ENCODE assay signal across 14 mouse cellular contexts in the genomic region with DNA sequence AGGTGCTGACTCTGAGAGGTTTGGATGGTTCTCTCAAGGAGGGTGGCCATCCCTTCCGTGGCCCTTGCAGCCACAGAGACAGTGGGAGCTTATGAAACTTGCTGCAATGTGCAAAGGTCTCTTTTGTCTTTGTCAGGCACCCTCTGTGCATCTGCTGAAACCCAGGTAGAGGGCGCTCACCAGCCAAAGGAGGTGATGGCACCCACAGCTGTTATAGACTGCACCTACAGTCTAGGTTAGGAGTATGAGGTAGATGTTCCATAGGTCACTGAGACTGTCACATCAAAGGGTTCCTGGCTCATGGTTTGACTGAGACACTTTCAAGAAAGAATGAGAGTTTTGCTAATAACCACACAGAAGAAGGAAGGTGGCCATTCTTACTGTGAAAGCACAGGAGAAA. TPM values are rescaled to one million over a fixed set of nuclear protein-coding genes. Genes with fewer than 3 reads are reported as not detected.
DNase-seq lines count a peak whose midpoint lies in the region; ATAC-seq and TF ChIP-seq lines count a peak whose summit lies in the region.
"Had no signal": no experiment of that assay in that cellular context is flagged by ENCODE, and none has a peak within 500 bp of the region (broad histone marks: within the 10 kb centered on the region; RNA-seq: fewer than 3 reads in every experiment).

No protein-coding gene starts in this region.

- TF ChIP-seq RAD21 in MEL (IDR thresholded peaks at IDR 0.05; ENCODE audit: low read depth, low read length), result peak; percentile 23

- ATAC-seq in kidney, embryonic 14.5 days (ENCODE audit: low FRiP score, low TSS enrichment), result no peak
- ATAC-seq: forebrain, embryonic 16.5 days had no signal

- no peak overlapping the region for H3K4me2 ChIP-seq in kidney, embryonic 14.5 days (replicated peaks; ENCODE audit: low read depth, low read length)
- H3K4me2 ChIP-seq: heart, embryonic 15.5 days; liver, embryonic 13.5 days had no signal

- no peaks in the 10 kb centered on the region for H3K36me3 ChIP-seq in kidney, adult 2 months (ENCODE audit: control insufficient read depth, insufficient read depth, low read length)
- no peaks in the 10 kb centered on the region for H3K36me3 ChIP-seq in kidney, embryonic 14.5 days (ENCODE audit: control insufficient read depth, insufficient read depth, low read length)
- H3K36me3 ChIP-seq in MEL (ENCODE audit: control insufficient read depth in 1 of 2, insufficient read depth in 2 of 2, low read length in 2 of 2), result no peaks in the 10 kb centered on the region
- H3K36me3 ChIP-seq: heart, embryonic 15.5 days; liver, embryonic 13.5 days had no signal

- TF ChIP-seq POLR2A in kidney, adult 2 months (IDR thresholded peaks at IDR 0.05; ENCODE audit: low read depth, low read length), result no peak
- TF ChIP-seq POLR2A in MEL (IDR thresholded peaks at IDR 0.05; ENCODE audit: control insufficient read depth in 1 of 2, insufficient read depth in 1 of 2, low read depth in 1 of 2, low read length in 2 of 2, poor library complexity in 1 of 2), result no peak

- H3K9ac ChIP-seq in kidney, embryonic 14.5 days (ENCODE audit: low read depth, low read length), result no peak overlapping the region
- no peak overlapping the region for H3K9ac ChIP-seq in MEL (ENCODE audit: control insufficient read depth, low read depth, low read length, poor library complexity, severe bottlenecking)
- H3K9ac ChIP-seq: heart, embryonic 15.5 days; liver, embryonic 13.5 days had no signal

- TF ChIP-seq CTCF in kidney, adult 2 months (conservative IDR thresholded peaks at IDR 0.05; ENCODE audit: insufficient read depth, insufficient read length, low read depth, low read length), result no peak; the same call in 1 of the 2 replicates
- TF ChIP-seq CTCF in MEL (IDR thresholded peaks at IDR 0.05 in 2 of 3, conservative IDR thresholded peaks at IDR 0.05 in 1 of 3; ENCODE audit: control insufficient read depth in 1 of 3, insufficient read depth in 1 of 3, low read depth in 2 of 3, low read length in 3 of 3, poor library complexity in 1 of 3, severe bottlenecking in 1 of 3), result peak; percentile 33 to 56 (median 55); a peak in 5 of 6 replicates

- peaks cover 7% of the 10 kb centered on the region for H3K4me1 ChIP-seq in kidney, adult 2 months (ENCODE audit: control insufficient read depth, insufficient read depth, low read length)
- H3K4me1 ChIP-seq in kidney, embryonic 14.5 days (ENCODE audit: control insufficient read depth, insufficient read depth, low read length), result no peaks in the 10 kb centered on the region
- H3K4me1 ChIP-seq in MEL (ENCODE audit: control insufficient read depth in 1 of 2, insufficient read depth in 2 of 2, low read length in 2 of 2), result no peaks in the 10 kb centered on the region
- H3K4me1 ChIP-seq: heart, embryonic 15.5 days; liver, embryonic 13.5 days had no signal

- 56% methylated on average over 2 of the region's 2 CpGs for WGBS in kidney, adult 2 months
- 58% methylated on average over 2 of the region's 2 CpGs for whole genome bisulfite sequencing in kidney, embryonic 14.5 days

- TF ChIP-seq EP300 in MEL (IDR thresholded peaks at IDR 0.05; ENCODE audit: low read depth in 1 of 2, low read length in 2 of 2), result no peak

- H3K9me3 ChIP-seq in kidney, embryonic 14.5 days (ENCODE audit: control insufficient read depth, low read length), result no peaks in the 10 kb centered on the region
- no peaks in the 10 kb centered on the region for H3K9me3 ChIP-seq in MEL (replicated peaks; ENCODE audit: insufficient read depth, low read length)
- H3K9me3 ChIP-seq: heart, embryonic 15.5 days; liver, embryonic 13.5 days had no signal

- H3K27me3 ChIP-seq in kidney, adult 2 months (replicated peaks; ENCODE audit: control insufficient read depth, insufficient read depth, low read length), result no peaks in the 10 kb centered on the region
- no peaks in the 10 kb centered on the region for H3K27me3 ChIP-seq in kidney, embryonic 14.5 days (ENCODE audit: control insufficient read depth, insufficient read depth, low read length)
- H3K27me3 ChIP-seq in MEL (ENCODE audit: control insufficient read depth in 1 of 2, insufficient read depth in 2 of 2, low read length in 2 of 2), result peaks cover 7 to 11% of the 10 kb centered on the region in 2 experiments; a peak in 3 of 4 replicates
- H3K27me3 ChIP-seq: heart, embryonic 15.5 days; liver, embryonic 13.5 days had no signal

- H3K4me3 ChIP-seq in kidney, adult 2 months (ENCODE audit: insufficient read depth, low read depth, low read length), result no peak overlapping the region
- no peak overlapping the region for H3K4me3 ChIP-seq in kidney, embryonic 14.5 days (ENCODE audit: low read length)
- no peak overlapping the region for H3K4me3 ChIP-seq in MEL (ENCODE audit: control insufficient read depth in 1 of 2, insufficient read depth in 1 of 2, low read depth in 2 of 2, low read length in 2 of 2)
- H3K4me3 ChIP-seq: heart, embryonic 15.5 days; liver, embryonic 13.5 days had no signal

- no peak overlapping the region for H3K27ac ChIP-seq in kidney, adult 2 months (ENCODE audit: insufficient read depth, low read depth, low read length)
- no peak overlapping the region for H3K27ac ChIP-seq in kidney, embryonic 14.5 days (ENCODE audit: low read depth, low read length)
- no peak overlapping the region for H3K27ac ChIP-seq in MEL (ENCODE audit: control insufficient read depth, low read depth, low read length)
- H3K27ac ChIP-seq: heart, embryonic 15.5 days; liver, embryonic 13.5 days had no signal

- no peaks in the 10 kb centered on the region for H3K79me2 ChIP-seq in MEL (ENCODE audit: control insufficient read depth, insufficient read depth, low read length, poor library complexity)

- peak; percentile 56 for DNase-seq in kidney, adult 2 months
- DNase-seq in 3T3-L1 (ENCODE audit: low read depth, low spot score) (peak; percentile 73), MEL (ENCODE audit: low read depth, low spot score) (peak; percentile 50)
- DNase-seq in kidney, postnatal 10 days, result peak; percentile 48
- no peak for DNase-seq in left cerebral cortex, adult 11 months (ENCODE audit: low spot score)
- DNase-seq in ovary, postnatal 36 days (ENCODE audit: low spot score), result no peak
- DNase-seq in c-Kit-positive CD71-positive TER-119-positive erythroid progenitor cells, embryonic 14.5 days (ENCODE audit: low spot score), result no peak

TF ChIP-seq in MEL, 35 proteins besides CTCF, POLR2A, EP300 and RAD21:
- 0 out of 2 replicates have a peak, but pooled peaks have one; percentile 15 for TF ChIP-seq SMC3 (IDR thresholded peaks at IDR 0.05; ENCODE audit: low read depth, low read length)
- no peak for TF ChIP-seq ELF1 (IDR thresholded peaks at IDR 0.05; ENCODE audit: low read depth, low read length)

RNA-seq across cellular contexts. Expression of gene Prss30, which starts 11.6 kb away (rescaled TPM):
- polyA plus RNA-seq in kidney, adult 2 months (2012; rRNA removed), result 0.71 and 0.95 TPM in 2 replicates
- 0.26 and 0.30 TPM in 2 replicates for polyA plus RNA-seq in kidney, embryonic 14.5 days (2014; fragmentation: Nextera tagmentation; extraction: Ambion mirVana)
- not detected in 2 replicates for total RNA-seq in MEL (2012; rRNA removed)
- not detected for polyA plus RNA-seq in MEL (2012; ENCODE audit: insufficient read depth in 1 of 2, insufficient read length in 2 of 2, low read depth in 1 of 2, low replicate concordance in 2 of 2, missing spikeins in 1 of 2)
- total RNA-seq: gastrocnemius, postnatal 36 days had no signal
- polyA plus RNA-seq: heart, embryonic 15.5 days; liver, embryonic 13.5 days; neural tube, embryonic 11.5 days had no signal

RNA-seq across cellular contexts. Expression of gene Sbpl, which starts 13.7 kb away (rescaled TPM):
- not detected in 2 replicates for polyA plus RNA-seq in kidney, adult 2 months (2012; rRNA removed)
- polyA plus RNA-seq in kidney, embryonic 14.5 days (2014; fragmentation: Nextera tagmentation; extraction: Ambion mirVana), result not detected in 2 replicates
- not detected in 2 replicates for total RNA-seq in MEL (2012; rRNA removed)
- not detected for polyA plus RNA-seq in MEL (2012; ENCODE audit: insufficient read depth in 1 of 2, insufficient read length in 2 of 2, low read depth in 1 of 2, low replicate concordance in 2 of 2, missing spikeins in 1 of 2)
- total RNA-seq: gastrocnemius, postnatal 36 days had no signal
- polyA plus RNA-seq: forebrain, embryonic 16.5 days; heart, embryonic 15.5 days; inflammation-experienced regulatory T-cells, adult 6 months; liver, embryonic 13.5 days; neural tube, embryonic 11.5 days had no signal

RNA-seq across cellular contexts. Expression of gene Sbp, which starts 27.3 kb away (rescaled TPM):
- not detected in 2 replicates for polyA plus RNA-seq in kidney, adult 2 months (2012; rRNA removed)
- polyA plus RNA-seq in kidney, embryonic 14.5 days (2014; fragmentation: Nextera tagmentation; extraction: Ambion mirVana), result not detected in 2 replicates
- total RNA-seq in MEL (2012; rRNA removed), result not detected in 2 replicates
- polyA plus RNA-seq in MEL (2012; ENCODE audit: insufficient read depth in 1 of 2, insufficient read length in 2 of 2, low read depth in 1 of 2, low replicate concordance in 2 of 2, missing spikeins in 1 of 2), result not detected
- total RNA-seq: gastrocnemius, postnatal 36 days had no signal
- polyA plus RNA-seq: forebrain, embryonic 16.5 days; heart, embryonic 15.5 days; inflammation-experienced regulatory T-cells, adult 6 months; liver, embryonic 13.5 days; neural tube, embryonic 11.5 days had no signal

RNA-seq across cellular contexts. Expression of gene Prss22, which starts 29.1 kb away (rescaled TPM):
- 0.23 and 0.26 TPM in 2 replicates for polyA plus RNA-seq in kidney, adult 2 months (2012; rRNA removed)
- 0.59 and 0.91 TPM in 2 replicates for polyA plus RNA-seq in kidney, embryonic 14.5 days (2014; fragmentation: Nextera tagmentation; extraction: Ambion mirVana)
- not detected in 2 replicates for total RNA-seq in MEL (2012; rRNA removed)
- not detected for polyA plus RNA-seq in MEL (2012; ENCODE audit: insufficient read depth in 1 of 2, insufficient read length in 2 of 2, low read depth in 1 of 2, low replicate concordance in 2 of 2, missing spikeins in 1 of 2)
- total RNA-seq: gastrocnemius, postnatal 36 days had no signal
- polyA plus RNA-seq: forebrain, embryonic 16.5 days; inflammation-experienced regulatory T-cells, adult 6 months; liver, embryonic 13.5 days had no signal

RNA-seq across cellular contexts. Expression of gene Dcpp3, which starts 51.5 kb away (rescaled TPM):
- not detected in 2 replicates for polyA plus RNA-seq in kidney, adult 2 months (2012; rRNA removed)
- polyA plus RNA-seq in kidney, embryonic 14.5 days (2014; fragmentation: Nextera tagmentation; extraction: Ambion mirVana), result not detected in 2 replicates
- not detected in 2 replicates for total RNA-seq in MEL (2012; rRNA removed)
- not detected for polyA plus RNA-seq in MEL (2012; ENCODE audit: insufficient read depth in 1 of 2, insufficient read length in 2 of 2, low read depth in 1 of 2, low replicate concordance in 2 of 2, missing spikeins in 1 of 2)
- total RNA-seq: gastrocnemius, postnatal 36 days had no signal
- polyA plus RNA-seq: forebrain, embryonic 16.5 days; heart, embryonic 15.5 days; inflammation-experienced regulatory T-cells, adult 6 months; liver, embryonic 13.5 days; neural tube, embryonic 11.5 days had no signal

Comparison
In these comparisons a context has a peak if more than half of its experiments do, and no peak if none do; other contexts are left out.
1. DNase-seq: peak in kidney, adult 2 months (single experiment), 3T3-L1 (single experiment), MEL (single experiment) and kidney, postnatal 10 days (single experiment); none in left cerebral cortex, adult 11 months (single experiment), ovary, postnatal 36 days (single experiment) and c-Kit-positive CD71-positive TER-119-positive erythroid progenitor cells, embryonic 14.5 days (single experiment).